Mouse (Mus musculus): ENCODE data around the gene Pik3cg.
"Not testable (repeated sequence)": the region's sequence is repeated elsewhere in the genome, so short reads cannot be mapped to it uniquely, and the experiment has no call there.

The Pik3cg gene

GRCm38 (mm10) chr12:32207948-32208891 lies at the start of gene Pik3cg:
Pik3cg (minus strand) TSS chr12:32208659.
- no peak for DNase-seq (ENCODE audit: low read depth, low spot score)

GRCm38 (mm10) chr12:32248483-32248882 lies 40.0 kb upstream of the Pik3cg start:
- DNase-seq (ENCODE audit: low read depth, low spot score), result no peak

DNA sequence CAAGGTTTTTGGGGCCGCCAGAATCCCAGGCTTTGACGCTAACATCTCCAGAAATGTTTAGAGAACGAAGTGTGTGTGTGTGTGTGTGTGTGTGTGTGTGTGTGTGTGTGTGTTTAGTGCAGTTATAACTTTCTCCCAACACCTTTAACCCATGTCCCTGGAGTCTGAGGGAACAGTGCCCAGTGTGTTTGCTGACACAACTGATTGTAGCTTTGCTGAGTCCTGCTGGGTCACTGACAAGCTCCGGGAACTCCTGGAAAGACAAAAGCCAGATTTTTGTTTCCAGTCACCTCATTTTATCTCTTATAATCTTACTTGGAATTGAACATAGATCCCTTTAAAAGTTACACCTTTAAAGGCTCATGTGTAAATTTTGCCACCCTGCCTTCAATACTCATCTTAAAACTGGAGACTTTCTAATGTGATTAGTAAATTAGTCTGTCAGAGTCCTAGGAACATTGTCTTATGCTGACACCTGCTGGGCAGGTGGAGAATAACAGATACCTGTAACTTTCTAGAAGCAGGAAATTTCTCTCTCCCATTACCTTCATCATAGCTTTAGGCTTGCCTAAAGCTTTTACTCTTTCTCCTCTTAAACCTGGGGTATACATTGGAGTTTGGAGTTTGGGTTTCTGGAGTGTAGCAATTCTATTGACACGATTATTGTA lies 37.2 kb upstream of the Pik3cg start:
- DNase-seq (ENCODE audit: low read depth, low spot score), result no peak

- no peak for DNase-seq (ENCODE audit: low read depth, low spot score)
These were observed 35.1 kb upstream of the Pik3cg start for GRCm38 (mm10) chr12:32243586-32243985.

- DNase-seq (ENCODE audit: low read depth, low spot score), result not testable (repeated sequence)
These were observed 30.7 kb upstream of the Pik3cg start for GRCm38 (mm10) chr12:32239134-32239533.

- DNase-seq (ENCODE audit: low read depth, low spot score), result no peak
These were observed 30.0 kb upstream of the Pik3cg start for GRCm38 (mm10) chr12:32238433-32238832.

DNA sequence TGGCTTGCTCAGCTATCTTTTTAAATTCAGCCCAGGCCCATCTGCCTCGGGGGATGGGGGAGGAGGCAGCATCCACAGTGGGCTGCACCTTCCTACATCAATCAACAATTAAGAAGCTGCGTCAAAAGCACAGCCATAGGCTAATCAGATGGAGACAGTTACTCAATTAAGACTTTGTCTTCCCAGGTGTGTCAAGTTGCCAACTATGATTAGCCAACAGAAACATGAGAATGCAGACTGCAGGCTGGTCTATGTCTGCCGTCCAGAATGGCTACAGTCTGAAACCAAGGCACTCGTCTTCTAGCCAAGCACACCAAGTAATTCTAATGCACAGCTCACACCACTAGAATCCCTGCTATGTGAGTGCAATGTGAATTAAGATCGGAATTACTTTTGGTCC lies 29.4 kb upstream of the Pik3cg start:
- DNase-seq (ENCODE audit: low read depth, low spot score), result no peak

DNA sequence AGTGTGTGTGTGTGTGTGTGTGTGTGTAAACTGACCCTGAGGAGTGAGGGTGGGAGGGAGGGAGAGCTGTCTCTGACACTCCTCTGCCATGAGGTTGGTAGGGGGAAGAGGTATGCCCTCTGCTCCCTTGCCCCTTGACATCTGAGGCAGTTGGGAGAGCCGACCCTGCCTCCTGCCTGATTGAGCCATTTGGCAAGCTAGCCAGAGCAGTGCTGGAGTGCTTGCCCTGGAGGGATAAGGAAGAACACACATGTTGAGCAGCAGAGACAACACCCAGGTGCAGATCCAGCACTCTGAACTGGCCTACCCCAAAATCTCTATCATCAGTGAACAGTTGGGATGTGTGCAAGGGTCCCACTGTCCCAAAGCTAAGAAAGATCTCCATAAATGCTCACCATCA lies 28.7 kb upstream of the Pik3cg start:
- no peak for DNase-seq (ENCODE audit: low read depth, low spot score)

- no peak for DNase-seq (ENCODE audit: low read depth, low spot score)
These were observed 28.0 kb upstream of the Pik3cg start for GRCm38 (mm10) chr12:32236450-32236849.

DNA sequence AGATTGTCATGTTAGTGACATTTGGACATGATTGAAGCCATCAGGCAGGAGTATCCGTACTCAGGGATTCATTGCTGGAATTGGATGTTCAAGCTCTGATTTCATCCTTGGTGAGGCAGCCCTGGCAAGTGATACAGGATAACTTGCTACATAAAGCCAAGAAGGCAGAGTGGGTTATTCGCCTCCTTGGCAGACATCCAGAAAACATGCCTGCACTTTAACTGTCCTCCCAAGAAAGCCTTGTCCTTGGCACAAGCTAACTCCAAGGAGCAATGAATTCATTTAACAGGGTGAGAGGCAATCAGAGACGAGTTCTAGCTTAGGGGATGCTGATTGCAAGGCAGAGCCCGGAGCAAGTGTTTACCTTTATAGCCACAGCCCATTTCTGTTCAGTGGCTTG lies 25.4 kb upstream of the Pik3cg start:
- DNase-seq (ENCODE audit: low read depth, low spot score), result no peak

DNA sequence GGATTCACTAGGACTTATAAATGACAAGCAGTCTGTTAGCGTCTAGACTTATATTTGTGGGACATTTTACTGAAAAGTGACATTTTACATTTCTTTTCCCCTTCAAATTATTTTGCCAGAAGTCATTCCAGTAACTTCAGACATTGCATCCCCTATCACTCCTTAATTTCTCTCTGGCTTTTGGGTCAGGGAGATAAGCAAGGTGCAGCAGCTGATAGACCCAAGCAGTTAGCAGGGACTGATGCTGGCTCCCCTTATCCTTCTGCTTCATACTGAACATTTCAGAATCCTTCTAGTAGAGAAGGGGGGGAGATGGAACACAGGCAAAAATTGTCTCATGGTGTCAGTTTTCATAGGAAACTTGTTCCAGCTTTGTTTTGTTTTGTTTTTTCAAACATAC lies 22.9 kb upstream of the Pik3cg start:
- no peak for DNase-seq (ENCODE audit: low read depth, low spot score)

DNA sequence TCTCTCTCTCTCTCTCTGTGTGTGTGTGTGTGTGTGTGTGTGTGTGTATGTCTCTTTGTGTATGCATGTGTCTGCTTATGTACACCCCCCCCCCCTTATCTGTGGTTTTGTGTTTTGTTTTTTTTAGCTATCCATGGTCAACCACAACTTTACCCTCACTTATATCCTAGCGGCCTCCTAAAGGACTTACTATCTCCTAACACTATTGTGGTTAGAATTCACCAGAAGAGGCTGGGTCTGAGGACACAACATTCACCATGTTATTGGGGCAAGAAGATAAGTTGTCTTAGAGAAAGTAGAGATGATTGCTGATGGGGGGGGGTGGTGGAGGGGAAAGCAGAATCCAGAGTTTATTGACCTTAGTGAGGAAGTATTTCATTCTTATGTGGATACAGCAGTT lies 15.2 kb upstream of the Pik3cg start:
- DNase-seq (ENCODE audit: low read depth, low spot score), result no peak

GRCm38 (mm10) chr12:32222758-32223385 lies 14.4 kb upstream of the Pik3cg start:
- no peak for DNase-seq (ENCODE audit: low read depth, low spot score)

DNA sequence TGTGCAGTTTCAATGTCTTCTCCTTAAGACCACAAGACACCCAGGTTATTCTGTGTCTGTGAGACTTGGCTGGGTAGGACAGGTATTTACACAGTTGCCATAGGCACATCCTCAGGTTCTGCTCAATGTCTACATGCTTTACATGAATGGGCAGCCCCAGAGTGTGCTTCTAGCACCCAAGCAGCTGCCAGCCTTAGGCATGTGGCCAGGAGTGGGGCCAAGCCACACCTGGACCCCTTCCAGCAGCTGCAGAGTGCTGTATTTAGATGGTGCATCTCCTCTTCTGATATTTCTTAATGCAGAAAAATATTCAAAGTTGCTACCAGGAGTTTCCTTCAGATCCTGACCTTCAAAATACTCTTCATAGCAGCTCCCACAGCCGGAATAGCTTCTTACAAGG lies 11.9 kb upstream of the Pik3cg start:
- no peak for DNase-seq (ENCODE audit: low read depth, low spot score)

GRCm38 (mm10) chr12:32215143-32215542 lies 6.7 kb upstream of the Pik3cg start:
- no peak for DNase-seq (ENCODE audit: low read depth, low spot score)

DNA sequence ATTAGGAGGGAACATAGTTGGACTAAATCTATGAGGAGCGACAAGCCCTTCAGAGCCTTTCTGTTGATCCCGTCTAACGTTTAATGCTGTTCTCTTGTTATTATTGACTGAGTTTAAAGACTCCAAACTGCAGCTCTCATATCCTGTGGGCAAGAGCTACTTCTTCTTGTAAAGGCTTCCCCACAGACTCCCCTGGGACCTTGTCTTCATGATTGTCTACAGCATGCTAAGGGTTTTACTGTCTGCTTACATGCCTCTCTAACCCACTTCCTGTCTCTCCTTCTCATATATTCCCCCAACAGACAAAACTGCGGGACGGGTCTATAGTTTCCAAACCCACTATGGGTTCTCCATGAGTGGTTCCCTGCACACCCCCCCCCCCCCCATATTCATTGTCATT lies 4.2 kb upstream of the Pik3cg start:
- no peak for DNase-seq (ENCODE audit: low read depth, low spot score)

- DNase-seq (ENCODE audit: low read depth, low spot score), result no peak
These were observed 3.7 kb upstream of the Pik3cg start for GRCm38 (mm10) chr12:32212156-32212555.

- DNase-seq (ENCODE audit: low read depth, low spot score), result no peak
These were observed 2.8 kb upstream of the Pik3cg start for GRCm38 (mm10) chr12:32211257-32211656.

- DNase-seq (ENCODE audit: low read depth, low spot score), result no peak
These were observed 492 bp upstream of the Pik3cg start for GRCm38 (mm10) chr12:32208951-32209350.

DNA sequence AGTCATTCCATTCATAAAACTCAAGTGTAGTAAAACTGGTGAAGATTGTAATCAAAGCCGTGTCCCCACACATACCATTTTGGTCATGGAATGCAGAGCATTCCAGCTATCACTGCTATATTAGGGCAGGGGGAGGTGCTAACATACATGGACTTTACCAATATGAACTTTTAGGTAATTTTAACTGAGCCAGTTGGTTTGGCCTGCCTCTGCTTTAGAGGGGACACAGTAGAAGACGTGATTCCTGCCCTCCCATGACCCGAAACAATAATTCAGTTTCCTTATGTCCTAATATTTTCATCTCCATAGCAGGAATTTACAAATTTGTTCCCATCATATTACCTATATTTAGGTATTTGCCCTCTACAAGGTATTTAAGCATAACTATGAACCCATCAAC lies 1.3 kb downstream of the Pik3cg start:
- DNase-seq (ENCODE audit: low read depth, low spot score), result no peak

- DNase-seq (ENCODE audit: low read depth, low spot score), result no peak
These were observed 4.8 kb downstream of the Pik3cg start for GRCm38 (mm10) chr12:32203695-32204094.

DNA sequence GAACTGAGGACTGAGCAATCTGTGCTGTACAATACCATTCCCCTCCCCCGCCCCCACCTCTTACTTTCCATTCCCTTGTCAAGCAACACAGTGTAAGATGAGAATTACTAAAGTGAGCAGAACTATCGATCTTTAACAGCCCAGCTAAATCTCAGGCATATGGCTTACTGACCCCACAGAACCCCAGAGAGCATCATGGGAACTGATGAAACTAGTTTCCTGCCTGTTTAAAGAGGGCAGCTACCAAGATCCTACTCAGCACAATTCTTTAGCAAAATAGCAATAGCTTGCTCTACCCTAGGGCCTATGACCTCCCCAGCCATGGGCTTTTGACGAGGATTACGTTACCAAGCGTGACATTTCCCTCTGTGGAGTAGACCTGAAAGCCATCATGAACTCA lies 5.9 kb downstream of the Pik3cg start:
- no peak for DNase-seq (ENCODE audit: low read depth, low spot score)

DNA sequence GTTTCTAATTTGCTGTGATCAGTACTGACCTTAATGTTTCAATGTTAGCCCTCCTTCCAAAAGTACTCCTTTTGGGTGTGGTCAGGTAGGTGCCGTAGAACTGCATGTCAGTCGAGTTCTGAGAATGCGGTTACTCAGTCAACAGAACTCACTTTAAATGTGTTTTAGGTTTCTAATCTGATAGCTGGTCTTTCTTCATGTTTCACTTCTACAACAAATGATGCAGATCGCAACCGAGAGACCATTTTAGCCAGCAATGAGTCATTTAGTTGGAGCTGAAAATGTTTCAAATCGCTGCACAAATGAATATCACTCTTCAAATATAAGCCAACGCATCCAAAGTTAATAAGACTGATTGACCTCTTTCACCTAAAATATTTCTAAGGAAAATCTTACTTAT lies 6.5 kb downstream of the Pik3cg start:
- DNase-seq (ENCODE audit: low read depth, low spot score), result no peak
